Mouse (Mus musculus): ENCODE measurements around the gene Inpp5f. TPM values are rescaled to one million over a fixed set of nuclear protein-coding genes. Genes with fewer than 3 reads are reported as not detected.

Gene Inpp5f
- total and polyA plus RNA-seq, 3 experiments, result 9.5 to 14.3 TPM; not detected in 1

DNA sequence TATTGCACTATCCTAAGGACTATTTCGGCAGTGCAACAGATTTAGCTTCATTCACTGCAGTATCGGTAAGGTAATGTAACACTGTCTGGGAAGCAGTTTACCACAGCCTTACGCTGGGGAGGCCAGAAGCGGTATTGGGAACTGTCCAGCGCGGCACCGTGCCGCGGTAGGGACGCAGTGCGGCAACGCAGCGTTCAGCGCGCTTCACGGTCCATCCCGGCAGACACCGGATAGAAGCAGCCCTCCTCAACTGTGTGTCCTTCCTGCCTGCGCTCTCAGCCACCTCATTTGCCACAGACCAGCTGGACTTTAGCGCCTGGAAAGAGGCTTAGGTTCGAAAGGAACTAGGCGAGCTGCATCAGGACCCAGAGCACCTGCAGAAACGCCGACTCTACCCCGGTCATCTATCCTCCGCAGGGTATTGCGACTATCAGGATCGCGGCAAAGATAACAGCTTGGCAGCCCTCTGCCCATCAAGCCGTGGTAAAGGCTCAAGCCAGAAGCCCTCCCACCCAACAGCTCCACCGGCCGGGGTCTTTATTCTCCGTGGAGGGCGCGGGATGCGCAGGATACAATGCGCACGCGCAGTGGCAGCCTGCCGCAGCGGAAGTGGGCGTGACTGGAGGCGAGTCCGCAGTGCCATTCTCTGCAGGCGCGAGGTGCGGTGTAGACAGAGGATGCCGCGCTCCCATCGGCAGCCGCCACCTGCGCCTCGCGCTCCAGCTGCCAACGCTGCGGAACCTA, 76.9 kb downstream of the Inpp5f start:
- Histone ChIP-seq H3K9me3 (replicated peaks; ENCODE audit: insufficient read depth, low read length) (no peaks in the 10 kb centered on the region), H3K4me3 (ENCODE audit: control insufficient read depth in 1 of 2, insufficient read depth in 1 of 2, low read depth in 2 of 2, low read length in 2 of 2) (no peak overlapping the region), H3K36me3 (ENCODE audit: control insufficient read depth in 1 of 2, insufficient read depth in 2 of 2, low read length in 2 of 2) (no peaks in the 10 kb centered on the region), H3K27me3 (ENCODE audit: control insufficient read depth in 1 of 2, insufficient read depth in 2 of 2, low read length in 2 of 2) (no peaks in the 10 kb centered on the region), H3K79me2 (ENCODE audit: control insufficient read depth, insufficient read depth, low read length, poor library complexity) (no peaks in the 10 kb centered on the region), H3K27ac (ENCODE audit: control insufficient read depth, low read depth, low read length) (no peak overlapping the region), H3K9ac (ENCODE audit: control insufficient read depth, low read depth, low read length, poor library complexity, severe bottlenecking) (no peak overlapping the region), H3K4me1 (ENCODE audit: control insufficient read depth in 1 of 2, insufficient read depth in 2 of 2, low read length in 2 of 2) (no peaks in the 10 kb centered on the region)
- DNase-seq (ENCODE audit: low read depth, low spot score), result no peak
- TF ChIP-seq MAX (IDR thresholded peaks at IDR 0.05; ENCODE audit: low read length), result no peak
- TF ChIP-seq MYB (IDR thresholded peaks at IDR 0.05; ENCODE audit: low read depth, low read length), result no peak
- no peak for TF ChIP-seq CTCF (IDR thresholded peaks at IDR 0.05 in 2 of 3, conservative IDR thresholded peaks at IDR 0.05 in 1 of 3; ENCODE audit: control insufficient read depth in 1 of 3, insufficient read depth in 1 of 3, low read depth in 2 of 3, low read length in 3 of 3, poor library complexity in 1 of 3, severe bottlenecking in 1 of 3)
- no peak for TF ChIP-seq SIN3A (IDR thresholded peaks at IDR 0.05; ENCODE audit: low read length)
- TF ChIP-seq EP300 (IDR thresholded peaks at IDR 0.05; ENCODE audit: low read depth in 1 of 2, low read length in 2 of 2), result no peak
- no peak for TF ChIP-seq HCFC1 (IDR thresholded peaks at IDR 0.05; ENCODE audit: low read depth, low read length)
- TF ChIP-seq MXI1 (IDR thresholded peaks at IDR 0.05; ENCODE audit: low read depth, low read length), result no peak
- TF ChIP-seq MAFK (IDR thresholded peaks at IDR 0.05; ENCODE audit: borderline replicate concordance, low read depth, low read length), result no peak
- TF ChIP-seq ELF1 (IDR thresholded peaks at IDR 0.05; ENCODE audit: low read depth, low read length), result no peak
- no peak for TF ChIP-seq POLR2AphosphoS2 (IDR thresholded peaks at IDR 0.05; ENCODE audit: low read length)
- TF ChIP-seq RAD21 (IDR thresholded peaks at IDR 0.05; ENCODE audit: low read depth, low read length), result no peak
- TF ChIP-seq TBP (IDR thresholded peaks at IDR 0.05; ENCODE audit: low read depth, low read length), result no peak
- no peak for TF ChIP-seq NELFE (IDR thresholded peaks at IDR 0.05; ENCODE audit: low read depth, low read length)
- no peak for TF ChIP-seq GATA1 (IDR thresholded peaks at IDR 0.05; ENCODE audit: low read depth, low read length)

- H3K4me1 ChIP-seq (ENCODE audit: control insufficient read depth in 1 of 2, insufficient read depth in 2 of 2, low read length in 2 of 2), result no peaks in the 10 kb centered on the region
These were observed 78.2 kb downstream of the Inpp5f start for GRCm38 (mm10) chr7:128689347-128689746.

More at GRCm38 (mm10) chr7:128689347-128689746, 78.2 kb downstream of the Inpp5f start:
- Histone ChIP-seq H3K9me3 (replicated peaks; ENCODE audit: insufficient read depth, low read length) (no peaks in the 10 kb centered on the region), H3K36me3 (ENCODE audit: control insufficient read depth in 1 of 2, insufficient read depth in 2 of 2, low read length in 2 of 2) (no peaks in the 10 kb centered on the region; a peak in 1 of 4 replicates), H3K9ac (ENCODE audit: control insufficient read depth, low read depth, low read length, poor library complexity, severe bottlenecking) (no peak overlapping the region), H3K4me3 (ENCODE audit: control insufficient read depth in 1 of 2, insufficient read depth in 1 of 2, low read depth in 2 of 2, low read length in 2 of 2) (no peak overlapping the region), H3K27ac (ENCODE audit: control insufficient read depth, low read depth, low read length) (no peak overlapping the region), H3K79me2 (ENCODE audit: control insufficient read depth, insufficient read depth, low read length, poor library complexity) (no peaks in the 10 kb centered on the region), H3K27me3 (ENCODE audit: control insufficient read depth in 1 of 2, insufficient read depth in 2 of 2, low read length in 2 of 2) (no peaks in the 10 kb centered on the region)
- TF ChIP-seq TCF12 (IDR thresholded peaks at IDR 0.05; ENCODE audit: low read depth, low read length), result no peak
- TF ChIP-seq BHLHE40 (IDR thresholded peaks at IDR 0.05; ENCODE audit: borderline replicate concordance, low read depth, low read length), result no peak
- no peak for TF ChIP-seq MYC (IDR thresholded peaks at IDR 0.05; ENCODE audit: low read depth, low read length)
- TF ChIP-seq SIN3A (IDR thresholded peaks at IDR 0.05; ENCODE audit: low read length), result no peak
- TF ChIP-seq GABPA (IDR thresholded peaks at IDR 0.05; ENCODE audit: low read depth, low read length), result no peak
- TF ChIP-seq ZNF384 (IDR thresholded peaks at IDR 0.05; ENCODE audit: low read depth, low read length), result no peak
- no peak for TF ChIP-seq E2F4 (IDR thresholded peaks at IDR 0.05; ENCODE audit: borderline replicate concordance, low read depth, low read length)
- no peak for TF ChIP-seq ZKSCAN1 (IDR thresholded peaks at IDR 0.05; ENCODE audit: low read depth, low read length)
- no peak for TF ChIP-seq TAL1 (IDR thresholded peaks at IDR 0.05; ENCODE audit: low read length)
- no peak for TF ChIP-seq MXI1 (IDR thresholded peaks at IDR 0.05; ENCODE audit: low read depth, low read length)
- TF ChIP-seq UBTF (IDR thresholded peaks at IDR 0.05; ENCODE audit: borderline replicate concordance, insufficient read depth, low read depth, low read length), result no peak
- TF ChIP-seq CTCF (IDR thresholded peaks at IDR 0.05 in 2 of 3, conservative IDR thresholded peaks at IDR 0.05 in 1 of 3; ENCODE audit: control insufficient read depth in 1 of 3, insufficient read depth in 1 of 3, low read depth in 2 of 3, low read length in 3 of 3, poor library complexity in 1 of 3, severe bottlenecking in 1 of 3), result no peak
- no peak for DNase-seq (ENCODE audit: low read depth, low spot score)
